Mouse (Mus musculus): ENCODE measurements around the gene Plcb1. TPM values are rescaled to one million over a fixed set of nuclear protein-coding genes. Genes with fewer than 3 reads are reported as not detected.

The Plcb1 gene
- polyA plus RNA-seq, 1 experiment from 2014 or later = 11.7 TPM

- no peaks in the 10 kb centered on the region for H3K27me3 ChIP-seq (ENCODE audit: control insufficient read depth, insufficient read depth, low read length)
- ATAC-seq (ENCODE audit: insufficient read depth, low FRiP score, low TSS enrichment) (peak; percentile 48; the same call in 1 of the 2 replicates), DNase-seq (ENCODE audit: low spot score) (no peak)
- no peaks in the 10 kb centered on the region for H3K9me3 ChIP-seq (ENCODE audit: control insufficient read depth, low read length)
- H3K36me3 ChIP-seq (ENCODE audit: control insufficient read depth, insufficient read depth, low read length) = no peaks in the 10 kb centered on the region
- 81% methylated on average over 3 of the region's 3 CpGs for WGBS
- no peak overlapping the region for H3K4me2 ChIP-seq (ENCODE audit: low read depth)
- no peak overlapping the region for H3K27ac ChIP-seq (ENCODE audit: low read depth, low read length)
- H3K4me1 ChIP-seq (ENCODE audit: control insufficient read depth, insufficient read depth, low read length) = 0 out of 2 replicates have a peak, but pooled peaks cover 2% of the 10 kb centered on the region
- no peak overlapping the region for H3K4me3 ChIP-seq (ENCODE audit: low read depth, low read length)
- no peak overlapping the region for H3K9ac ChIP-seq (ENCODE audit: low read length)
These were observed 653.2 kb downstream of the Plcb1 start for GRCm38 (mm10) chr2:135439034-135439433.

GRCm38 (mm10) chr2:135439546-135440517, 654.0 kb downstream of the Plcb1 start:
- DNase-seq (ENCODE audit: low spot score) (peak; percentile 59), ATAC-seq (ENCODE audit: insufficient read depth, low FRiP score, low TSS enrichment) (peak; percentile 87)
- Histone ChIP-seq H3K4me1 (ENCODE audit: control insufficient read depth, insufficient read depth, low read length) (0 out of 2 replicates have a peak, but pooled peaks cover 2% of the 10 kb centered on the region), H3K27ac (ENCODE audit: low read depth, low read length) (no peak overlapping the region), H3K27me3 (ENCODE audit: control insufficient read depth, insufficient read depth, low read length) (no peaks in the 10 kb centered on the region), H3K4me3 (ENCODE audit: low read depth, low read length) (no peak overlapping the region), H3K9ac (ENCODE audit: low read length) (no peak overlapping the region), H3K4me2 (ENCODE audit: low read depth) (no peak overlapping the region), H3K36me3 (ENCODE audit: control insufficient read depth, insufficient read depth, low read length) (no peaks in the 10 kb centered on the region), H3K9me3 (ENCODE audit: control insufficient read depth, low read length) (no peaks in the 10 kb centered on the region)
- 13% methylated on average over 7 of the region's 7 CpGs for WGBS

- DNase-seq (ENCODE audit: low spot score) (no peak), ATAC-seq (ENCODE audit: insufficient read depth, low FRiP score, low TSS enrichment) (no peak)
- H3K27me3 ChIP-seq (ENCODE audit: control insufficient read depth, insufficient read depth, low read length) = no peaks in the 10 kb centered on the region
- no peak overlapping the region for H3K27ac ChIP-seq (ENCODE audit: low read depth, low read length)
- 95% methylated on average over 1 of the region's 1 CpGs for WGBS
- H3K9ac ChIP-seq (ENCODE audit: low read length) = no peak overlapping the region
- no peaks in the 10 kb centered on the region for H3K9me3 ChIP-seq (ENCODE audit: control insufficient read depth, low read length)
- no peaks in the 10 kb centered on the region for H3K36me3 ChIP-seq (ENCODE audit: control insufficient read depth, insufficient read depth, low read length)
- 0 out of 2 replicates have a peak, but pooled peaks cover 2% of the 10 kb centered on the region for H3K4me1 ChIP-seq (ENCODE audit: control insufficient read depth, insufficient read depth, low read length)
- H3K4me3 ChIP-seq (ENCODE audit: low read depth, low read length) = no peak overlapping the region
- H3K4me2 ChIP-seq (ENCODE audit: low read depth) = no peak overlapping the region
These were observed 667.7 kb downstream of the Plcb1 start for GRCm38 (mm10) chr2:135453581-135453980.

GRCm38 (mm10) chr2:135454015-135454414, 668.1 kb downstream of the Plcb1 start:
- Histone ChIP-seq H3K9ac (ENCODE audit: low read length) (no peak overlapping the region), H3K36me3 (ENCODE audit: control insufficient read depth, insufficient read depth, low read length) (no peaks in the 10 kb centered on the region)

GRCm38 (mm10) chr2:135454455-135454854, 668.6 kb downstream of the Plcb1 start:
- 0 out of 2 replicates have a peak, but pooled peaks cover 2% of the 10 kb centered on the region for H3K4me1 ChIP-seq (ENCODE audit: control insufficient read depth, insufficient read depth, low read length)
- WGBS = 68% methylated on average over 1 of the region's 1 CpGs
- no peak overlapping the region for H3K4me2 ChIP-seq (ENCODE audit: low read depth)
- no peak overlapping the region for H3K9ac ChIP-seq (ENCODE audit: low read length)
- H3K36me3 ChIP-seq (ENCODE audit: control insufficient read depth, insufficient read depth, low read length) = no peaks in the 10 kb centered on the region
- DNase-seq (ENCODE audit: low spot score) = no peak
- H3K27me3 ChIP-seq (ENCODE audit: control insufficient read depth, insufficient read depth, low read length) = no peaks in the 10 kb centered on the region
- no peak overlapping the region for H3K27ac ChIP-seq (ENCODE audit: low read depth, low read length)
- H3K9me3 ChIP-seq (ENCODE audit: control insufficient read depth, low read length) = no peaks in the 10 kb centered on the region
- no peak for ATAC-seq (ENCODE audit: insufficient read depth, low FRiP score, low TSS enrichment)
- no peak overlapping the region for H3K4me3 ChIP-seq (ENCODE audit: low read depth, low read length)

More at GRCm38 (mm10) chr2:135454015-135454414, 668.1 kb downstream of the Plcb1 start:
- no peaks in the 10 kb centered on the region for H3K27me3 ChIP-seq (ENCODE audit: control insufficient read depth, insufficient read depth, low read length)
- no peaks in the 10 kb centered on the region for H3K9me3 ChIP-seq (ENCODE audit: control insufficient read depth, low read length)
- no peak overlapping the region for H3K4me2 ChIP-seq (ENCODE audit: low read depth)
- ATAC-seq (ENCODE audit: insufficient read depth, low FRiP score, low TSS enrichment) = no peak
- H3K4me3 ChIP-seq (ENCODE audit: low read depth, low read length) = no peak overlapping the region
- 87% methylated on average over 2 of the region's 2 CpGs for WGBS
- no peak for DNase-seq (ENCODE audit: low spot score)
- 0 out of 2 replicates have a peak, but pooled peaks cover 2% of the 10 kb centered on the region for H3K4me1 ChIP-seq (ENCODE audit: control insufficient read depth, insufficient read depth, low read length)
- H3K27ac ChIP-seq (ENCODE audit: low read depth, low read length) = no peak overlapping the region

- whole genome bisulfite sequencing = 78% methylated on average over 4 of the region's 4 CpGs
These were observed 682.0 kb downstream of the Plcb1 start for GRCm38 (mm10) chr2:135467895-135468294.

GRCm38 (mm10) chr2:135474107-135474506, 688.2 kb downstream of the Plcb1 start:
- Histone ChIP-seq H3K4me3 (ENCODE audit: low read depth, low read length) (no peak overlapping the region), H3K9me3 (ENCODE audit: control insufficient read depth, low read length) (no peaks in the 10 kb centered on the region), H3K27me3 (ENCODE audit: control insufficient read depth, insufficient read depth, low read length) (no peaks in the 10 kb centered on the region), H3K4me1 (ENCODE audit: control insufficient read depth, insufficient read depth, low read length) (no peaks in the 10 kb centered on the region), H3K27ac (ENCODE audit: low read depth, low read length) (no peak overlapping the region), H3K9ac (ENCODE audit: low read length) (no peak overlapping the region), H3K4me2 (ENCODE audit: low read depth) (no peak overlapping the region), H3K36me3 (ENCODE audit: control insufficient read depth, insufficient read depth, low read length) (no peaks in the 10 kb centered on the region)
- no peak for DNase-seq (ENCODE audit: low spot score)
- 85% methylated on average over 4 of the region's 4 CpGs for WGBS
- ATAC-seq (ENCODE audit: insufficient read depth, low FRiP score, low TSS enrichment) = no peak

More at GRCm38 (mm10) chr2:135467895-135468294, 682.0 kb downstream of the Plcb1 start:
- no peak overlapping the region for H3K27ac ChIP-seq (ENCODE audit: low read depth, low read length)
- no peaks in the 10 kb centered on the region for H3K9me3 ChIP-seq (ENCODE audit: control insufficient read depth, low read length)
- H3K4me3 ChIP-seq (ENCODE audit: low read depth, low read length) = no peak overlapping the region
- H3K36me3 ChIP-seq (ENCODE audit: control insufficient read depth, insufficient read depth, low read length) = no peaks in the 10 kb centered on the region
- no peak overlapping the region for H3K9ac ChIP-seq (ENCODE audit: low read length)
- no peak overlapping the region for H3K4me2 ChIP-seq (ENCODE audit: low read depth)
- DNase-seq (ENCODE audit: low spot score) (no peak), ATAC-seq (ENCODE audit: insufficient read depth, low FRiP score, low TSS enrichment) (no peak)
- H3K27me3 ChIP-seq (ENCODE audit: control insufficient read depth, insufficient read depth, low read length) = no peaks in the 10 kb centered on the region
- no peaks in the 10 kb centered on the region for H3K4me1 ChIP-seq (ENCODE audit: control insufficient read depth, insufficient read depth, low read length)

- no peak overlapping the region for H3K4me3 ChIP-seq (ENCODE audit: low read depth, low read length)
- 72% methylated on average over 2 of the region's 2 CpGs for WGBS
- no peak overlapping the region for H3K27ac ChIP-seq (ENCODE audit: low read depth, low read length)
- H3K4me2 ChIP-seq (ENCODE audit: low read depth) = no peak overlapping the region
- DNase-seq (ENCODE audit: low spot score) (no peak), ATAC-seq (ENCODE audit: insufficient read depth, low FRiP score, low TSS enrichment) (no peak)
- H3K9me3 ChIP-seq (ENCODE audit: control insufficient read depth, low read length) = no peaks in the 10 kb centered on the region
- H3K4me1 ChIP-seq (ENCODE audit: control insufficient read depth, insufficient read depth, low read length) = no peaks in the 10 kb centered on the region
- no peaks in the 10 kb centered on the region for H3K36me3 ChIP-seq (ENCODE audit: control insufficient read depth, insufficient read depth, low read length)
- H3K9ac ChIP-seq (ENCODE audit: low read length) = no peak overlapping the region
- no peaks in the 10 kb centered on the region for H3K27me3 ChIP-seq (ENCODE audit: control insufficient read depth, insufficient read depth, low read length)
These were observed 699.4 kb downstream of the Plcb1 start for GRCm38 (mm10) chr2:135485248-135485647.
